Mouse (Mus musculus): ENCODE data around the gene Gtf3c6. TPM values are rescaled to one million over a fixed set of nuclear protein-coding genes. Genes with fewer than 3 reads are reported as not detected.
"Not testable (repeated sequence)": the region's sequence is repeated elsewhere in the genome, so short reads cannot be mapped to it uniquely, and the experiment has no call there.

Gtf3c6 gene
- 201 and 321 TPM in 2 replicates for total RNA-seq (2017)

GRCm38 (mm10) chr10:40257414-40258255 lies at the start of gene Gtf3c6:
TSS of gene Gtf3c6 (minus strand) at chr10:40258108.
- peak; percentile 70 to 76 for ATAC-seq (replicated peaks in 1 of 2; ENCODE audit: insufficient read depth in 1 of 2, low FRiP score in 2 of 2, low TSS enrichment in 1 of 2, low read depth in 1 of 2, poor library complexity in 2 of 2, severe bottlenecking in 2 of 2)

GRCm38 (mm10) chr10:40305989-40306388 lies 48.1 kb upstream of the Gtf3c6 start:
- no peak for ATAC-seq (replicated peaks in 1 of 2; ENCODE audit: insufficient read depth in 1 of 2, low FRiP score in 2 of 2, low TSS enrichment in 1 of 2, low read depth in 1 of 2, poor library complexity in 2 of 2, severe bottlenecking in 2 of 2)

- ATAC-seq (replicated peaks in 1 of 2; ENCODE audit: insufficient read depth in 1 of 2, low FRiP score in 2 of 2, low TSS enrichment in 1 of 2, low read depth in 1 of 2, poor library complexity in 2 of 2, severe bottlenecking in 2 of 2): peak; percentile 96
Measured at GRCm38 (mm10) chr10:40302140-40302985, 44.5 kb upstream of the Gtf3c6 start, which contains the start of gene Amd1. TSS of gene Amd1 (minus strand) at chr10:40302186.

- ATAC-seq (replicated peaks in 1 of 2; ENCODE audit: insufficient read depth in 1 of 2, low FRiP score in 2 of 2, low TSS enrichment in 1 of 2, low read depth in 1 of 2, poor library complexity in 2 of 2, severe bottlenecking in 2 of 2): not testable (repeated sequence)
Measured at GRCm38 (mm10) chr10:40301181-40302075, 43.5 kb upstream of the Gtf3c6 start.

- peak; percentile 34 to 47 for ATAC-seq (replicated peaks in 1 of 2; ENCODE audit: insufficient read depth in 1 of 2, low FRiP score in 2 of 2, low TSS enrichment in 1 of 2, low read depth in 1 of 2, poor library complexity in 2 of 2, severe bottlenecking in 2 of 2)
Measured at GRCm38 (mm10) chr10:40300648-40301171, 42.8 kb upstream of the Gtf3c6 start.

GRCm38 (mm10) chr10:40292640-40293039 lies 34.7 kb upstream of the Gtf3c6 start:
- no peak for ATAC-seq (replicated peaks in 1 of 2; ENCODE audit: insufficient read depth in 1 of 2, low FRiP score in 2 of 2, low TSS enrichment in 1 of 2, low read depth in 1 of 2, poor library complexity in 2 of 2, severe bottlenecking in 2 of 2)

- ATAC-seq (replicated peaks in 1 of 2; ENCODE audit: insufficient read depth in 1 of 2, low FRiP score in 2 of 2, low TSS enrichment in 1 of 2, low read depth in 1 of 2, poor library complexity in 2 of 2, severe bottlenecking in 2 of 2): no peak
Measured at GRCm38 (mm10) chr10:40286767-40287166, 28.9 kb upstream of the Gtf3c6 start.

GRCm38 (mm10) chr10:40285571-40285970 lies 27.7 kb upstream of the Gtf3c6 start:
- no peak for ATAC-seq (replicated peaks in 1 of 2; ENCODE audit: insufficient read depth in 1 of 2, low FRiP score in 2 of 2, low TSS enrichment in 1 of 2, low read depth in 1 of 2, poor library complexity in 2 of 2, severe bottlenecking in 2 of 2)

- no peak for ATAC-seq (replicated peaks in 1 of 2; ENCODE audit: insufficient read depth in 1 of 2, low FRiP score in 2 of 2, low TSS enrichment in 1 of 2, low read depth in 1 of 2, poor library complexity in 2 of 2, severe bottlenecking in 2 of 2)
Measured at GRCm38 (mm10) chr10:40284997-40285396, 27.1 kb upstream of the Gtf3c6 start.

GRCm38 (mm10) chr10:40284179-40284831 lies 26.4 kb upstream of the Gtf3c6 start:
- no peak for ATAC-seq (replicated peaks in 1 of 2; ENCODE audit: insufficient read depth in 1 of 2, low FRiP score in 2 of 2, low TSS enrichment in 1 of 2, low read depth in 1 of 2, poor library complexity in 2 of 2, severe bottlenecking in 2 of 2)

- no peak for ATAC-seq (replicated peaks in 1 of 2; ENCODE audit: insufficient read depth in 1 of 2, low FRiP score in 2 of 2, low TSS enrichment in 1 of 2, low read depth in 1 of 2, poor library complexity in 2 of 2, severe bottlenecking in 2 of 2)
Measured at GRCm38 (mm10) chr10:40283636-40284035, 25.7 kb upstream of the Gtf3c6 start.

- no peak for ATAC-seq (replicated peaks in 1 of 2; ENCODE audit: insufficient read depth in 1 of 2, low FRiP score in 2 of 2, low TSS enrichment in 1 of 2, low read depth in 1 of 2, poor library complexity in 2 of 2, severe bottlenecking in 2 of 2)
Measured at GRCm38 (mm10) chr10:40281565-40281964, 23.7 kb upstream of the Gtf3c6 start.

GRCm38 (mm10) chr10:40278317-40278716 lies 20.4 kb upstream of the Gtf3c6 start:
- no peak for ATAC-seq (replicated peaks in 1 of 2; ENCODE audit: insufficient read depth in 1 of 2, low FRiP score in 2 of 2, low TSS enrichment in 1 of 2, low read depth in 1 of 2, poor library complexity in 2 of 2, severe bottlenecking in 2 of 2)

- ATAC-seq (replicated peaks in 1 of 2; ENCODE audit: insufficient read depth in 1 of 2, low FRiP score in 2 of 2, low TSS enrichment in 1 of 2, low read depth in 1 of 2, poor library complexity in 2 of 2, severe bottlenecking in 2 of 2): peak; percentile 98
Measured at GRCm38 (mm10) chr10:40275991-40276390, 18.1 kb upstream of the Gtf3c6 start.

GRCm38 (mm10) chr10:40273938-40274337 lies 16.0 kb upstream of the Gtf3c6 start:
- no peak for ATAC-seq (replicated peaks in 1 of 2; ENCODE audit: insufficient read depth in 1 of 2, low FRiP score in 2 of 2, low TSS enrichment in 1 of 2, low read depth in 1 of 2, poor library complexity in 2 of 2, severe bottlenecking in 2 of 2)

- no peak for ATAC-seq (replicated peaks in 1 of 2; ENCODE audit: insufficient read depth in 1 of 2, low FRiP score in 2 of 2, low TSS enrichment in 1 of 2, low read depth in 1 of 2, poor library complexity in 2 of 2, severe bottlenecking in 2 of 2)
Measured at GRCm38 (mm10) chr10:40271216-40271615, 13.3 kb upstream of the Gtf3c6 start.

- ATAC-seq (replicated peaks in 1 of 2; ENCODE audit: insufficient read depth in 1 of 2, low FRiP score in 2 of 2, low TSS enrichment in 1 of 2, low read depth in 1 of 2, poor library complexity in 2 of 2, severe bottlenecking in 2 of 2): no peak
Measured at GRCm38 (mm10) chr10:40264920-40265319, 7.0 kb upstream of the Gtf3c6 start.
